Mouse (Mus musculus) embryo, embryonic 10.5 days (tissue): ENCODE measurements at regions not wholly inside any gene's neighbourhood (a gene's known extent, or its start where the extent isn't known, plus 50 kb on each side); places are given as distances from the start of the nearest gene placed in this dataset.

ENCODE experiments used
- DNase-seq: peaks from one replicate; pipeline ENCODE4 v3.0.0-alpha.2; 2015; ENCODE audit warnings: low spot score

GRCm38 (mm10) chr13:92911660-92912284 lies 67.2 kb downstream of the Mtx3 start:
- no peak for DNase-seq

- DNase-seq = no peak
These were observed 68.1 kb downstream of the Mtx3 start for GRCm38 (mm10) chr13:92912661-92913060.

- DNase-seq = no peak
These were observed 70.1 kb downstream of the Mtx3 start for GRCm38 (mm10) chr13:92914631-92915030.

GRCm38 (mm10) chr13:92915221-92915839 lies 70.8 kb downstream of the Mtx3 start:
- no peak for DNase-seq

- DNase-seq = no peak
These were observed 71.6 kb downstream of the Mtx3 start for GRCm38 (mm10) chr13:92915948-92916710.

- DNase-seq = no peak
These were observed 75.3 kb downstream of the Mtx3 start for GRCm38 (mm10) chr13:92919882-92920281.

- DNase-seq = no peak
These were observed 77.4 kb downstream of the Mtx3 start for GRCm38 (mm10) chr13:92921936-92922335.

GRCm38 (mm10) chr13:92923496-92923895 lies 78.9 kb downstream of the Mtx3 start:
- no peak for DNase-seq

GRCm38 (mm10) chr13:92924021-92924420 lies 79.5 kb downstream of the Mtx3 start:
- DNase-seq = no peak

GRCm38 (mm10) chr13:92925196-92925595 lies 80.6 kb downstream of the Mtx3 start:
- DNase-seq = no peak

GRCm38 (mm10) chr13:92928551-92928950 lies 84.0 kb downstream of the Mtx3 start:
- DNase-seq = no peak

- peak; percentile 45 for DNase-seq
These were observed 87.1 kb downstream of the Mtx3 start for GRCm38 (mm10) chr13:92931696-92932095.

GRCm38 (mm10) chr13:92939032-92939431 lies 94.5 kb downstream of the Mtx3 start:
- no peak for DNase-seq

- no peak for DNase-seq
These were observed 96.0 kb downstream of the Mtx3 start for GRCm38 (mm10) chr13:92940610-92941009.

- no peak for DNase-seq
These were observed 104.0 kb downstream of the Mtx3 start for GRCm38 (mm10) chr13:92948560-92948959.

- DNase-seq = peak; percentile 14
These were observed 115.5 kb downstream of the Mtx3 start for GRCm38 (mm10) chr13:92960031-92960430.

GRCm38 (mm10) chr13:92962625-92963024 lies 118.1 kb downstream of the Mtx3 start:
- no peak for DNase-seq

GRCm38 (mm10) chr13:92963351-92963895 lies 118.9 kb downstream of the Mtx3 start:
- no peak for DNase-seq

- DNase-seq = no peak
These were observed 119.7 kb downstream of the Mtx3 start for GRCm38 (mm10) chr13:92964213-92964743.

- DNase-seq = no peak
These were observed 122.6 kb downstream of the Mtx3 start for GRCm38 (mm10) chr13:92967025-92967610.

- no peak for DNase-seq
These were observed 125.0 kb downstream of the Mtx3 start for GRCm38 (mm10) chr13:92969579-92969978.

- no peak for DNase-seq
These were observed 128.3 kb downstream of the Mtx3 start for GRCm38 (mm10) chr13:92972891-92973290.
